Mouse (Mus musculus) testis, adult 2 months (tissue): ENCODE data around the gene Ms4a5.

Source experiments
- CTCF ChIP-seq: fragments of 200-500 bp; IDR thresholded peaks from 2 replicates; pipeline ENCODE4 v1.5.1; 2012; ENCODE audit warnings: low read depth, mild to moderate bottlenecking, inconsistent platforms, low read length, moderate library complexity; ENCODE audit not compliant: control insufficient read depth, insufficient read depth, insufficient replicate concordance
- POLR2A ChIP-seq: fragments of 200-500 bp; IDR thresholded peaks from 2 replicates; pipeline ENCODE4 v1.6.1; 2012; ENCODE audit warnings: low read depth, mild to moderate bottlenecking, inconsistent platforms, low read length, moderate library complexity; ENCODE audit not compliant: control insufficient read depth

- no peak for TF ChIP-seq POLR2A
- no peak for TF ChIP-seq CTCF
Observed at GRCm38 (mm10) chr19:11244230-11244629, 39.4 kb downstream of the Ms4a5 start.
